Mouse (Mus musculus): ENCODE data around the gene Gbe1.

Gene Gbe1

GRCm38 (mm10) chr16:70313886-70314577 lies at the start of gene Gbe1:
Gene Gbe1 (plus strand): TSS chr16:70313949.
- DNase-seq (ENCODE audit: low spot score in 2 of 2): peak; percentile 69 to 73

GRCm38 (mm10) chr16:70310691-70311090 lies 3.1 kb upstream of the Gbe1 start:
- no peak for DNase-seq (ENCODE audit: low spot score in 2 of 2)

GRCm38 (mm10) chr16:70313496-70313885 lies 258 bp upstream of the Gbe1 start:
- no peak for DNase-seq (ENCODE audit: low spot score in 2 of 2)

GRCm38 (mm10) chr16:70314578-70314930 lies 805 bp downstream of the Gbe1 start:
- no peak for DNase-seq (ENCODE audit: low spot score in 2 of 2)

GRCm38 (mm10) chr16:70315261-70315660 lies 1.5 kb downstream of the Gbe1 start:
- no peak for DNase-seq (ENCODE audit: low spot score in 2 of 2)

GRCm38 (mm10) chr16:70315862-70316390 lies 2.2 kb downstream of the Gbe1 start:
- no peak for DNase-seq (ENCODE audit: low spot score in 2 of 2)

GRCm38 (mm10) chr16:70319388-70319787 lies 5.6 kb downstream of the Gbe1 start:
- DNase-seq (ENCODE audit: low spot score in 2 of 2): no peak

- DNase-seq (ENCODE audit: low spot score in 2 of 2): no peak
Observed at GRCm38 (mm10) chr16:70320612-70321280, 7.0 kb downstream of the Gbe1 start.

- no peak for DNase-seq (ENCODE audit: low spot score in 2 of 2)
Observed at GRCm38 (mm10) chr16:70326339-70326948, 12.7 kb downstream of the Gbe1 start.

- no peak for DNase-seq (ENCODE audit: low spot score in 2 of 2)
Observed at GRCm38 (mm10) chr16:70328566-70328965, 14.8 kb downstream of the Gbe1 start.

GRCm38 (mm10) chr16:70329036-70329435 lies 15.3 kb downstream of the Gbe1 start:
- no peak for DNase-seq (ENCODE audit: low spot score in 2 of 2)

- no peak for DNase-seq (ENCODE audit: low spot score in 2 of 2)
Observed at GRCm38 (mm10) chr16:70329471-70329870, 15.7 kb downstream of the Gbe1 start.

GRCm38 (mm10) chr16:70330007-70330406 lies 16.3 kb downstream of the Gbe1 start:
- no peak for DNase-seq (ENCODE audit: low spot score in 2 of 2)

- no peak for DNase-seq (ENCODE audit: low spot score in 2 of 2)
Observed at GRCm38 (mm10) chr16:70330626-70331275, 17.0 kb downstream of the Gbe1 start.

- DNase-seq (ENCODE audit: low spot score in 2 of 2): no peak
Observed at GRCm38 (mm10) chr16:70334812-70335211, 21.1 kb downstream of the Gbe1 start.

GRCm38 (mm10) chr16:70335472-70335871 lies 21.7 kb downstream of the Gbe1 start:
- DNase-seq (ENCODE audit: low spot score in 2 of 2): no peak

GRCm38 (mm10) chr16:70337661-70338060 lies 23.9 kb downstream of the Gbe1 start:
- DNase-seq (ENCODE audit: low spot score in 2 of 2): no peak

GRCm38 (mm10) chr16:70344496-70344895 lies 30.7 kb downstream of the Gbe1 start:
- no peak for DNase-seq (ENCODE audit: low spot score in 2 of 2)

GRCm38 (mm10) chr16:70345607-70346006 lies 31.9 kb downstream of the Gbe1 start:
- DNase-seq (ENCODE audit: low spot score in 2 of 2): no peak

- no peak for DNase-seq (ENCODE audit: low spot score in 2 of 2)
Observed at GRCm38 (mm10) chr16:70350011-70350410, 36.3 kb downstream of the Gbe1 start.

- DNase-seq (ENCODE audit: low spot score in 2 of 2): no peak
Observed at GRCm38 (mm10) chr16:70351641-70352280, 38.0 kb downstream of the Gbe1 start.

- no peak for DNase-seq (ENCODE audit: low spot score in 2 of 2)
Observed at GRCm38 (mm10) chr16:70352571-70352970, 38.8 kb downstream of the Gbe1 start.
